Mouse (Mus musculus) hematopoietic stem cell, adult 5-6 weeks (primary cell): Measurements from ENCODE around the gene Olfr1045. TPM values are rescaled to one million over a fixed set of nuclear protein-coding genes. Genes with fewer than 3 reads are reported as not detected.

Source experiments
- ATAC-seq, 2 experiments: fragments of 125-278 bp in 1 of 2; replicated peaks in 1 of 2; 2 replicates each; pipeline ENCODE4 v1.8.0; 2016 to 2017; ENCODE audit warnings: inconsistent platforms in 2 of 2, mild to moderate bottlenecking in 2 of 2, moderate number of reproducible peaks in 2 of 2, low read depth in 1 of 2, moderate TSS enrichment in 1 of 2; ENCODE audit not compliant: low FRiP score in 2 of 2, poor library complexity in 2 of 2, severe bottlenecking in 2 of 2, insufficient read depth in 1 of 2, low TSS enrichment in 1 of 2
- total RNA-seq: library from RNA; stranded (forward); fragments of 172-1452, 232-1000 nt; gene quantifications from 2 replicates; pipeline ENCODE4 v1.2.3, GENCODE M21; 2017

Gene Olfr1045
- total RNA-seq, result not detected in 2 replicates

DNA sequence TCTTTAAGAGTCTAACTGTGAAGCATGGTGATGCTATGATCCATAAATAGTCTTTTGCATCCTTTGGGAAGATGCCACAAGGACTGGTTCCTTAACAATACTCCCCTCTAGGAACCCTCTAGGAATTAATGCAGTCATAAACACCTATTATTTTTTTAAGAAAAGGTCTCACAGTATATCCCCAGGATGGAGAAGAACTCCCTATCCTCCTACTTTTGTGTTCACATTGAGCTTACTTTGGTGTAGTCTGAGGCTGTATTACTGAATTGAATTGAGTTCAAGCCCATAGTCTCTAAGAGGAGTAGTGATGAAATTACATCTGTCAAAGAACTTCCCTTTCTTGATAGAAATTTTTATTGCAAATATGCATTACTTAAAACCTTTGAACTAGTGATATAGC is at the start of gene Olfr1045:
Gene Olfr1045 (minus strand): TSS at position 101 of the 400 bp plus-strand sequence.
- ATAC-seq, result no peak

DNA sequence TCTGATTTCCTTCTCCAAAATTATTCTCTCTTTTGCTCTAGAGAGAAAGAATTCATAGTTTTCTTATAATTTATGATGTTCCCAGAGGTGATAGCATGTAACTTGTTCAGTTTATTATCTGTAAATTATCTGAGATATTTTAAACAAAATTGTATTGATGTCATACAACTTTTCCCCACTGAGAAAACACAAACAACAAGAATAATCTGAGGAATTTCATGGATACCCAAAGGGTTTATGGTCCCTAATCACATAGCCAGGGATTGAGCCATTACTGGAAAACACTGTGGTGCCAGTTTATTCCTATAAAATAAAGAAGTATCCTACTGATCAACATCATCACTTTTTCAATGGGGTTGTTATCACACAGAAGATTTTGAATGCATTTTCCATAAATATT is 37.4 kb upstream of the Olfr1045 start, which contains the start of gene Olfr1048:
Gene Olfr1048 (minus strand): TSS at position 101 of the 400 bp plus-strand sequence.
- ATAC-seq, result no peak

DNA sequence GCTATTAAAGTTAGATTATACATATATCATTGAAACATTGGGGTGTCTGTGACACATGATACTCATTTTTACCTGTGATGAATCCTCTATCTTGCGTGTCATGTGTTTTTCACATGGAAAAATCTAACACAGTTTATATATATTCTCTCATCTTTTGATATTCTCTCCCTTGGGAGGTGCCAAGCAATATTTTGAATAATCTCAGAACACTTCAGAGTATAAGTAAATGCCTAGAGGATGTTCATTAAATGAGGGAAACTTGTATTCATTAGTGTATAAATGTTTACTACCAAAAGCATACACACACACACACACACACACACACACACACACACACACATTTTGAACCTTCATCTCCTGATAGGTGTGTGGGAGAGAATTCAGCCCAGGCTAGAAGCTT is 28.5 kb upstream of the Olfr1045 start, which contains the start of gene Olfr1047:
Gene Olfr1047 (minus strand): TSS at position 101 of the 400 bp plus-strand sequence.
- no peak for ATAC-seq

DNA sequence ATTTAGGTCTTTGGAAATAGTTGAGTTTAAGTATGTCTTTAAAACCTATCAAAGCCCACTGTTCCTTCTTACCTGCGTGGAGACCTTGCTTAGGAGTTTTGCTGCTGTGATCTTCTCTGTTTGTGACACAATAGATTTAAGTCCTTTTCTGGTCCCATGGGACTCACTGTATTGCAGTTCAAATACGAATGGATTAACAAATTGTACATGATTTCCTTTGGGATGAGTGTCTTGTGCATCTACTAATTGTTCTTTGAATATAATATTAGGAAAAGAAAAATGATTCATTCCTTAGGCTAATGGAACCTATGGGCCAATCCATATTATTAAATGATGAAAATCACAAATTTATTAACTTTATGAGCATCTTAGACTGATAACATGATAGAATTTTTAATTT is 16.4 kb upstream of the Olfr1045 start, which contains the start of gene Olfr1046:
Gene Olfr1046 (minus strand): TSS at position 101 of the 400 bp plus-strand sequence.
- no peak for ATAC-seq

DNA sequence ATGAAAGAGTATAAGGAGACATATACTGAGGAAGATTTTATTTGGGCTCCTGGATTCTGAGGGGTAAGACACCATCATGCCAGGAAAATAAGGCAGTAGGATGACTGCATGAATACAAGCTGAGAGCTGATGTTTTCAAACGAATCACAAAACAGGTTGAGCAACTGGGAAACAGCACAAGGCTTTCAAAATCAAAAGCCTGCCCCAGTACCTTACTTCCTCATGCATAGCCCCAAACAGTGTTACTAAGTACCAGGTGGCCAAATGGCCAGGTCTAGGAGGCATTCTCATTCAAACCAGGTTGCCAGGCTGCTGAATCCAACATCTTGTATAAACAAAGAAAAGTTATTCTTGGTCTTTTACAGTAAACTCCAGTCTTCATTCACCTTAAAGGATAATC is 6.9 kb downstream of the Olfr1045 start:
- no peak; a peak in 1 of 4 replicates for ATAC-seq

DNA sequence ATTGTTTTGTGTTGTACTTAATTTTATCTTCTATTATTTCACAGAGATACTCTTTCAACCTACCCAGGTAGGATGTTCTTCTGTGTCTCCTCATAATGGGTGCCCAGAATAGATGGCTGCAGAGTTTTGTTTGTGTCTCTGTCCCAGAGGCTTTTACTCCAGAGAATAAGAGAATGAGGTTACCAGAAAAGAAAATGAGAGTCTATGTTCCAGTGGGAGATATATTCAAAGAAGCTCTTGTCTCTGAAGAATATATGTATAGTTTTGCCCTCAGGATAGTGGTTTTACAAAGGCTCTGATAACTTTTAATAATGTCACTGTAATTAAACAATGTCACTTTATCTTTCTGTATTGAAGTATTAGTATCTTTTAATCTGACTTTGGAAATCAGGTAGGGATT is 17.2 kb downstream of the Olfr1045 start, which contains the start of gene Olfr52:
Gene Olfr52 (minus strand): TSS at position 101 of the 400 bp plus-strand sequence.
- no peak for ATAC-seq

DNA sequence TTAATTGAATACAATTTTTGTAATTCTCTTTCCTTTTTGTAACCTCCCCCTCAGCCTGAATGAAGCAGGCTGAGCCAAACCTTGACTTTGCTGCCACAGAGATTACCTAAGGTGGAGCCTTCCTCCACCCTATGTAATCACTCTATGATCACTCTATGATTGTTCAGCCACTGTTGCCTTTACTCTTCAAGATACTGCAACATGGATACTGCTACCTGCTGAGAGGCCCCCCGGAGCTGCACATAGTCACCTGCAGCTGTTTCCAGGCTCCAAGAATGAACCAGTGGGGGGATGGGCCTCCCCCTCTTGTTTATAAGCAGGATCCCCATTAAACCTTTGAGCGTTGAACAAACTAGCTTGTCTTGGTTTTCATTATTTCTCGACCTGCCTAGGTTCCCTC is 22.9 kb downstream of the Olfr1045 start:
- no peak for ATAC-seq

DNA sequence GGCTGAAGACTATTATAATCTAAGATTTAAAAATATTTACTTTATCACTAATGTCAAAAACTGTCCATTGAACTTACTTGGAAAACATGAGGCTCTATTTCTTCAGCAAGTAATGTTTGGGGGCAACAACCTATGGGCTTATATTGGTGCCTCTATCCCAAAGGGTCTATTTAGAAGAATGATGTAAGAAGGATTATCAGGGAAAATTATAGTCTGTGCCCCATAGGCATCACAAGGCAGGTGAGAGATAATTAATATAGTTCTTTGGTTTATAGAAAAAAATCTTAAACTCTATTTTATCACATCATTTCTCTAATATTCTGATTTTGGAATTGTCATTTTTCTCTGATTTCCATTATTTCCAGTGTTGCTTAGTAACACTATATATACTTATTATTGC is 25.1 kb downstream of the Olfr1045 start, which contains the start of gene Olfr1044:
Gene Olfr1044 (minus strand): TSS at position 101 of the 400 bp plus-strand sequence.
- ATAC-seq, result no peak

DNA sequence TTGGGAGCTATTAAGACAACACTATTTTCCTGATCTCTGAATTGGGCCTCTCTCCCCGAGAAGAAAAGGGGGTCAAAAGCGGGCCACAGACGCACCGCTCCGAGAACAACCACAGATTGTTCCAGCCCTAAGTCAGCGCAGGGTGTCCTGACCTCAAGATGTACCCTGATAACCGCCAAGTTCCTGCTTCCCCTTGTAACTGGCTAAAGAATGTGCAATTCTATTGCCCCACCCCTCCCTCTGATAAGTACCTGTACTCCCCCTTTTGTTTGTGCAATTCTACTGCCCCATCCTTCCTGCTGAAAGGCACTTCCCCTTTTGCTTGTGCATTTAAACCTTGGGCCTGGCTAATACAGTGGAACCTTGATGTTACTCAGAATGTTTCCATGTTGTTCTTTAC is 27.4 kb downstream of the Olfr1045 start:
- ATAC-seq, result peak; percentile 49 to 71; a peak in 1 of 4 replicates

DNA sequence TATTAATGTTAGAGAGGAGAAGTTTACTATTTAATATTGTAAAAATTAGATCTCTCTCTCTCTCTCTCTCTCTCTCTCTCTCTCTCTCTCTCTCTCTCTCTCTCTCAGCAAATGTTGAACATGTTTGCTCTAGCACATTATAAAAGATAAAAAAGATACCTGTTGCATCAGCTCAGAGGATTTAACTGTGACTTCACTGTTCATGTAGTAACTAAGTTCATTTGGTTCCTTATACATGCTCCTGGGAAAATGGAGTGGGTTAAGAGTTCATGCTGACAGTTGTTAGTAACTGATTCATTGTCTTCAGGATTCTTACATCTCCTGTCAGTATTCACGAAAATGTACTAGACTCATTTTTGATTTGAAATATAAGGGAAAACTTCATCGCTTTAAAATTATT is 35.4 kb downstream of the Olfr1045 start, which contains the start of gene Olfr1043:
Gene Olfr1043 (minus strand): TSS at position 101 of the 400 bp plus-strand sequence.
- no peak for ATAC-seq

DNA sequence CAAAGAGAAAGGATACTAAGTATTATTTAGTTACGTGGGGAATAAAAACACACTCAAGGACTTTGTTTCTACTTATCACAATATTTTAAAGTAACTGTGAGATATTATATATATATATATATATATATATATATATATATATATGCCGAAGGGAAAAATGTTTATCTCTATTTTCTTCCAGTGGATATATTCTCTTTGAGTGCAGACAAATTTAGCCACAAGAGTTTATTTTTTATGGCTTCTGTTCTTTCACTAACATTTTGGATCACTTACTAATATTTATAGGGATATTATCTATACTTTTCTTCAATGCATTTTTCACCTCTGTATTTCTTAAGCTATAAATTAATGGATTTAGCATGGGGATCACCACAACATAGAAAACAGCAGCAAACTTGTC is 41.1 kb downstream of the Olfr1045 start, which contains the start of gene Olfr1042:
Gene Olfr1042 (minus strand): TSS at position 101 of the 400 bp plus-strand sequence.
- no peak for ATAC-seq

DNA sequence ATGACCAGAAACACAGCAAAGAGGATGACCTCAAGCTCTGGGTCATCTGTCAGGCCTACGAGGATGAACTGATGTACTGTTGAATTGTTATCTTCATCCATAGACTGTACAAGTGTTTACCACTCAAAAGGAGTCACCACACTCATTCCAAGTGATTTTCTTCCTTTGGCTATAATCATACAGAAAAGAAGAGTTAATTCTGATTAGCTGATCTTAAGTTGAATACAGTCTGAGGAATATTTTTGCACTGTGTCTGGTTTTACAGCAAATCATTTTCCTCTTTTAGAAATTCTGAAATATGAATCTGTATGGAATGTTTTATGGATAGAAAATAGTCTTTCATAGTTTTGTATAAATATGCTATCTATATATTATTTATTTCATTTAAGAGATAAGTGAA is 56.2 kb downstream of the Olfr1045 start, which contains the start of gene Olfr1040:
Gene Olfr1040 (minus strand): TSS at position 101 of the 400 bp plus-strand sequence.
- ATAC-seq, result no peak

Other genes with a start within 250 kb of the Olfr1045 start
- gene Olfr1029, start 229.1 kb downstream of the Olfr1045 start, total RNA-seq, result not detected in 2 replicates
- gene Olfr1030, start 223.7 kb downstream of the Olfr1045 start, total RNA-seq, result not detected in 2 replicates
- gene Olfr1031, start 212.7 kb downstream of the Olfr1045 start, total RNA-seq, result not detected in 2 replicates
- gene Olfr1032, start 197.5 kb downstream of the Olfr1045 start, total RNA-seq, result not detected in 2 replicates
- gene Olfr1033, start 182.4 kb downstream of the Olfr1045 start, total RNA-seq, result not detected in 2 replicates
- 0.06 TPM in 1 of 2 replicates, not detected in the other for gene Olfr1034, start 157.1 kb downstream of the Olfr1045 start, total RNA-seq
- not detected in 2 replicates for gene Olfr1036, start 129.0 kb downstream of the Olfr1045 start, total RNA-seq
- not detected in 2 replicates for gene Olfr1037, start 115.6 kb downstream of the Olfr1045 start, total RNA-seq
- gene Olfr1039, start 67.1 kb downstream of the Olfr1045 start, total RNA-seq, result not detected in 2 replicates
- not detected in 2 replicates for gene Olfr1040, start 56.3 kb downstream of the Olfr1045 start, total RNA-seq
- gene Olfr1042, start 41.2 kb downstream of the Olfr1045 start, total RNA-seq, result not detected in 2 replicates
- not detected in 2 replicates for gene Olfr1043, start 35.5 kb downstream of the Olfr1045 start, total RNA-seq
- not detected in 2 replicates for gene Olfr1044, start 25.2 kb downstream of the Olfr1045 start, total RNA-seq
- not detected in 2 replicates for gene Olfr52, start 17.3 kb downstream of the Olfr1045 start, total RNA-seq
- gene Olfr1046, start 16.3 kb upstream of the Olfr1045 start, total RNA-seq, result not detected in 2 replicates
- not detected in 2 replicates for gene Olfr1047, start 28.4 kb upstream of the Olfr1045 start, total RNA-seq
- gene Olfr1048, start 37.3 kb upstream of the Olfr1045 start, total RNA-seq, result not detected in 2 replicates
- not detected in 2 replicates for gene Olfr1049, start 55.3 kb upstream of the Olfr1045 start, total RNA-seq
- gene Olfr1051, start 76.1 kb upstream of the Olfr1045 start, total RNA-seq, result not detected in 2 replicates
- gene Olfr1052, start 89.4 kb upstream of the Olfr1045 start, total RNA-seq, result not detected in 2 replicates
- gene Olfr1053, start 112.3 kb upstream of the Olfr1045 start, total RNA-seq, result not detected in 2 replicates
- not detected in 2 replicates for gene Olfr1054, start 132.4 kb upstream of the Olfr1045 start, total RNA-seq
- gene Olfr1055, start 147.3 kb upstream of the Olfr1045 start, total RNA-seq, result not detected in 2 replicates
- gene Olfr1056, start 159.5 kb upstream of the Olfr1045 start, total RNA-seq, result not detected in 2 replicates
- not detected in 2 replicates for gene Olfr1057, start 175.4 kb upstream of the Olfr1045 start, total RNA-seq
- not detected in 2 replicates for gene Olfr1058, start 185.6 kb upstream of the Olfr1045 start, total RNA-seq
- gene Olfr1061, start 211.0 kb upstream of the Olfr1045 start, total RNA-seq, result not detected in 2 replicates
- not detected in 2 replicates for gene Olfr1062, start 223.7 kb upstream of the Olfr1045 start, total RNA-seq
- not detected in 2 replicates for gene Olfr1065, start 247.6 kb upstream of the Olfr1045 start, total RNA-seq